Mouse (Mus musculus): ENCODE results near the gene Ppara. TPM values are rescaled to one million over a fixed set of nuclear protein-coding genes. Genes with fewer than 3 reads are reported as not detected.
A peak's percentile ranks its signal among the peaks of the same experiment; 100 is the strongest.

Ppara gene
- polyA plus RNA-seq, 1 experiment from 2014 or later, result 6.0 TPM

DNA sequence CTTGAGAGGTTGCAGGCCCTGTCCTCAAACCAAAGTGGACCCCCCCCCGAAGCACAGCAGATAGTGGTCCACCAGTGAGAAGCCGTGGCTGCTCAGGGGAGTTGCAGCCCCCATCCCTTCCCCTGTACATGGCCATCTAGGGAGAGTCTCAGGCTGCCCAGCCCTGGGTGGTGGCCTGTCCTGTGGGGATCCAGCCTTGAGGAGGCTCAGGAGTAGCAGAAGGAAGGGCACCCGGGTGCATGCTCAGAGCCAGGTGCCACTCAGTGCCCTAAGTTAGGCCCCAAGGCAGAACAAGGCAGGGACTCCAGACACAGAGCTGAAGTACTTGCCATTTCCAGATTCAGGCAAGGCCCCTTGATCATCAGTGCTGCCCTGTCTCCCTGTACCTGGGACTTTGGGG, 19.7 kb upstream of the Ppara start:
- no peak for DNase-seq (ENCODE audit: low spot score)
- no peak overlapping the region for H3K27ac ChIP-seq (replicated peaks; ENCODE audit: low read depth, low read length)
- no peaks in the 10 kb centered on the region for H3K4me1 ChIP-seq (ENCODE audit: control insufficient read depth, insufficient read depth, low read length)
- no peaks in the 10 kb centered on the region for H3K9me3 ChIP-seq (ENCODE audit: control insufficient read depth, low read length)
- 54% methylated on average over 3 of the region's 3 CpGs for WGBS
- no peak overlapping the region for H3K9ac ChIP-seq (ENCODE audit: low read depth, low read length)
- no peaks in the 10 kb centered on the region for H3K27me3 ChIP-seq (replicated peaks; ENCODE audit: control insufficient read depth, insufficient read depth, low read length)
- ATAC-seq (ENCODE audit: low read depth), result no peak
- no peak overlapping the region for H3K4me2 ChIP-seq (ENCODE audit: low read depth, low read length)
- no peaks in the 10 kb centered on the region for H3K36me3 ChIP-seq (ENCODE audit: control insufficient read depth, insufficient read depth, low read length)
- no peak overlapping the region for H3K4me3 ChIP-seq (ENCODE audit: low read depth, low read length)

DNA sequence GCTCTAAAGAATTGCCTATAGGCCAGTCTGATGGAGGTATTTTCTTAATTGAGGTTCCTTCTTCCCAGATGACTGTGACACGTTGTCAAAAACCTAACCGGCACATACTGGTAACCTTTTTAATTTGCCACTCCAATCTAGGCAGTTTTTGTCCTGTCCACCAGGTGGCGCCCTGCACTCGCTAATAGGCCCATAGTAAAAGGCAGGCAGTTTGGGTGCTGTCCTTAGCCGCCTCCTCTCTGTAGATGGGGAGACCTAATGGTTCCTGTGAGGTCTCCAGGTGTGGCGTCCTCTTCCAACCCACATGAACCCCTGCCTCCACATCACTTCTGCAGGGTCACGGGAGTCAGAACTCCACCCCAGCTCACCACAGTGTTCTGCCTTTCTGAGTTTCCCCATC, 18.7 kb upstream of the Ppara start:
- no peak overlapping the region for H3K4me3 ChIP-seq (ENCODE audit: low read depth, low read length)
- ATAC-seq (ENCODE audit: low read depth), result no peak
- H3K27me3 ChIP-seq (replicated peaks; ENCODE audit: control insufficient read depth, insufficient read depth, low read length), result no peaks in the 10 kb centered on the region
- no peaks in the 10 kb centered on the region for H3K4me1 ChIP-seq (ENCODE audit: control insufficient read depth, insufficient read depth, low read length)
- no peak overlapping the region for H3K4me2 ChIP-seq (ENCODE audit: low read depth, low read length)
- H3K36me3 ChIP-seq (ENCODE audit: control insufficient read depth, insufficient read depth, low read length), result no peaks in the 10 kb centered on the region
- WGBS, result 9% methylated on average over 7 of the region's 7 CpGs
- peak; percentile 81 for DNase-seq (ENCODE audit: low spot score)
- no peak overlapping the region for H3K27ac ChIP-seq (replicated peaks; ENCODE audit: low read depth, low read length)
- no peak overlapping the region for H3K9ac ChIP-seq (ENCODE audit: low read depth, low read length)
- H3K9me3 ChIP-seq (ENCODE audit: control insufficient read depth, low read length), result no peaks in the 10 kb centered on the region

- H3K9ac ChIP-seq (ENCODE audit: low read depth, low read length), result no peak overlapping the region
- DNase-seq (ENCODE audit: low spot score), result no peak
- H3K9me3 ChIP-seq (ENCODE audit: control insufficient read depth, low read length), result no peaks in the 10 kb centered on the region
- no peaks in the 10 kb centered on the region for H3K27me3 ChIP-seq (replicated peaks; ENCODE audit: control insufficient read depth, insufficient read depth, low read length)
- no peak overlapping the region for H3K27ac ChIP-seq (replicated peaks; ENCODE audit: low read depth, low read length)
- no peaks in the 10 kb centered on the region for H3K36me3 ChIP-seq (ENCODE audit: control insufficient read depth, insufficient read depth, low read length)
- no peak for ATAC-seq (ENCODE audit: low read depth)
- WGBS, result 73% methylated on average over 5 of the region's 5 CpGs
- no peak overlapping the region for H3K4me2 ChIP-seq (ENCODE audit: low read depth, low read length)
- no peak overlapping the region for H3K4me3 ChIP-seq (ENCODE audit: low read depth, low read length)
- H3K4me1 ChIP-seq (ENCODE audit: control insufficient read depth, insufficient read depth, low read length), result no peaks in the 10 kb centered on the region
Observed at GRCm38 (mm10) chr15:85716591-85716990, 18.2 kb upstream of the Ppara start.

- WGBS, result 48% methylated on average over 3 of the region's 4 CpGs
Observed at GRCm38 (mm10) chr15:85717008-85717407, 17.8 kb upstream of the Ppara start.

GRCm38 (mm10) chr15:85717800-85718199, 17.0 kb upstream of the Ppara start:
- no peaks in the 10 kb centered on the region for H3K36me3 ChIP-seq (ENCODE audit: control insufficient read depth, insufficient read depth, low read length)
- H3K9ac ChIP-seq (ENCODE audit: low read depth, low read length), result no peak overlapping the region
- H3K4me1 ChIP-seq (ENCODE audit: control insufficient read depth, insufficient read depth, low read length), result no peaks in the 10 kb centered on the region
- no peak overlapping the region for H3K4me3 ChIP-seq (ENCODE audit: low read depth, low read length)
- ATAC-seq (ENCODE audit: low read depth), result no peak
- WGBS, result 78% methylated on average over 2 of the region's 2 CpGs
- DNase-seq (ENCODE audit: low spot score), result no peak
- no peak overlapping the region for H3K27ac ChIP-seq (replicated peaks; ENCODE audit: low read depth, low read length)
- H3K4me2 ChIP-seq (ENCODE audit: low read depth, low read length), result no peak overlapping the region
- no peaks in the 10 kb centered on the region for H3K9me3 ChIP-seq (ENCODE audit: control insufficient read depth, low read length)
- no peaks in the 10 kb centered on the region for H3K27me3 ChIP-seq (replicated peaks; ENCODE audit: control insufficient read depth, insufficient read depth, low read length)

More at GRCm38 (mm10) chr15:85717008-85717407, 17.8 kb upstream of the Ppara start:
- Histone ChIP-seq H3K4me2 (ENCODE audit: low read depth, low read length) (no peak overlapping the region), H3K4me3 (ENCODE audit: low read depth, low read length) (no peak overlapping the region), H3K4me1 (ENCODE audit: control insufficient read depth, insufficient read depth, low read length) (no peaks in the 10 kb centered on the region), H3K9ac (ENCODE audit: low read depth, low read length) (no peak overlapping the region), H3K27ac (replicated peaks; ENCODE audit: low read depth, low read length) (no peak overlapping the region), H3K27me3 (replicated peaks; ENCODE audit: control insufficient read depth, insufficient read depth, low read length) (no peaks in the 10 kb centered on the region), H3K36me3 (ENCODE audit: control insufficient read depth, insufficient read depth, low read length) (no peaks in the 10 kb centered on the region), H3K9me3 (ENCODE audit: control insufficient read depth, low read length) (no peaks in the 10 kb centered on the region)
- ATAC-seq (ENCODE audit: low read depth) (no peak), DNase-seq (ENCODE audit: low spot score) (no peak)

DNA sequence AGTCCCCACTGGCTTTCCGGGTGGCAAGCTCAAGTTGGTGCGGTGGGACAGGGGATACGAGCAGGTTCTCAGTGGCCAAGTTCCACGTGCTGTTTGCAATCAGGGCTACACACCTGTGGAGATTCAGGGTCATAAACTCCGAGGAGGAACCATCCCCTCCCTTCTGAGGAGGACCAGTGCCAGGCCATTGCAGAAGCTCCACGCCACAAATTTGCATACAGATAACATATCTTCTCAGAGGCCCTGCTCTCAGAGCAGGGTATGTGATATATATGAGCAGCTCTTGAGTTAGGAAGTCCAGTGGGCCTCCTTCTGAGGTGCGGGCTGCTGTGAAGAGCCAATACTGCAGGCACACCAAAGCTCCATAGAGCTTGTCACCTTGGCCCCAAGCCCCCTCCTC, 15.8 kb upstream of the Ppara start:
- Histone ChIP-seq H3K27me3 (replicated peaks; ENCODE audit: control insufficient read depth, insufficient read depth, low read length) (no peaks in the 10 kb centered on the region), H3K4me2 (ENCODE audit: low read depth, low read length) (no peak overlapping the region), H3K9me3 (ENCODE audit: control insufficient read depth, low read length) (no peaks in the 10 kb centered on the region), H3K4me3 (ENCODE audit: low read depth, low read length) (no peak overlapping the region), H3K4me1 (ENCODE audit: control insufficient read depth, insufficient read depth, low read length) (no peaks in the 10 kb centered on the region), H3K36me3 (ENCODE audit: control insufficient read depth, insufficient read depth, low read length) (no peaks in the 10 kb centered on the region), H3K9ac (ENCODE audit: low read depth, low read length) (no peak overlapping the region), H3K27ac (replicated peaks; ENCODE audit: low read depth, low read length) (no peak overlapping the region)
- ATAC-seq (ENCODE audit: low read depth) (no peak), DNase-seq (ENCODE audit: low spot score) (no peak)
- WGBS, result 78% methylated on average over 7 of the region's 7 CpGs

- H3K27ac ChIP-seq (replicated peaks; ENCODE audit: low read depth, low read length), result no peak overlapping the region
- H3K27me3 ChIP-seq (replicated peaks; ENCODE audit: control insufficient read depth, insufficient read depth, low read length), result no peaks in the 10 kb centered on the region
- ATAC-seq (ENCODE audit: low read depth) (no peak), DNase-seq (ENCODE audit: low spot score) (no peak)
- H3K9me3 ChIP-seq (ENCODE audit: control insufficient read depth, low read length), result no peaks in the 10 kb centered on the region
- no peak overlapping the region for H3K4me2 ChIP-seq (ENCODE audit: low read depth, low read length)
- WGBS, result 58% methylated on average over 6 of the region's 6 CpGs
- H3K9ac ChIP-seq (ENCODE audit: low read depth, low read length), result no peak overlapping the region
- H3K4me3 ChIP-seq (ENCODE audit: low read depth, low read length), result no peak overlapping the region
- H3K4me1 ChIP-seq (ENCODE audit: control insufficient read depth, insufficient read depth, low read length), result no peaks in the 10 kb centered on the region
- no peaks in the 10 kb centered on the region for H3K36me3 ChIP-seq (ENCODE audit: control insufficient read depth, insufficient read depth, low read length)
Observed at GRCm38 (mm10) chr15:85720366-85720841, 14.4 kb upstream of the Ppara start.

DNA sequence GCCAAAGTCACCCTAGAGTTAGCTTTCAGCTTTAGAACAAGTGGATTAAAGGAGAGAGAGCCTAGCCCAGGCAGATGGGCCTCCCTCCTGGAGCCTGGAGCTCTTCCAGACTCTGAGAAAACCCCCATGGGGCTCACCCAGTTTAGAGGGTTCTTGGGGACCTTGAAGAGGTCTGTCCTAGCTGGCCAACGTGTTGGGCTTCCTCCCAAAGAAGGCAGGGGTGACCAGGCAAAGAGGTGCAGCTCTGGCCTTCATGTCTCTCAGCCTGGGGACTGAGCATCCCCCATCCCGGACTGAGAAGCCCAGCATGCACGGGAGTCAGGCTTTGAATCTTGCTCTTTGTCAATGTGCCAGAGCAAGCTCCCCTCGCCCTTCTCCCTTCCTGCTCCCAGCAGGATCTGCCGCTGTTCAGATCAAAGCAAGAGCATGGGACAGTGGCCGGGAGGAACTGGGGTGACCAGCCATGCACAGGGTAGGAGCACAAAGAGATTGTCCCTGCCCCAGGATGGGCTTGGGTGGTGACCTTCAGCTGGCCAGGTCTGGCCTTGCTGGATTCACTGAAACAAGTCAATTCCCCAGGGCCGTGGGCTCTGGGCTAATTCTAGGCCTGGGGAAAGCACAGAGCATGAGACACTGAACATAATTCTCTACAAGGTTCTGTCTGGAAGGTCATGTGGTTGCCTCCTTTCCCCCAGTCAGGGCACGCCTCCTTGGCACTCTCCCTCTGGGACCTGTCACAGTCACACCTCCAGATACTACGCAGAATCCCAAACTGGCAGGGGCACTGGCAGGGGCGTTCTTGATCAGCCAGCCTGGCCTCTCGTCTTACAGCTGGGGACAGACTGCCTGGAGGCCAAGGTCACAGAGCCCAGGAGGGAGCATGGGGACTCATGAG, 10.3 kb upstream of the Ppara start:
- H3K9ac ChIP-seq (ENCODE audit: low read depth, low read length), result no peak overlapping the region

GRCm38 (mm10) chr15:85728224-85728623, 6.6 kb upstream of the Ppara start:
- no peak overlapping the region for H3K4me3 ChIP-seq (ENCODE audit: low read depth, low read length)
- no peak overlapping the region for H3K4me2 ChIP-seq (ENCODE audit: low read depth, low read length)
- WGBS, result 81% methylated on average over 5 of the region's 5 CpGs
- H3K9me3 ChIP-seq (ENCODE audit: control insufficient read depth, low read length), result no peaks in the 10 kb centered on the region
- H3K36me3 ChIP-seq (ENCODE audit: control insufficient read depth, insufficient read depth, low read length), result no peaks in the 10 kb centered on the region
- no peak overlapping the region for H3K27ac ChIP-seq (replicated peaks; ENCODE audit: low read depth, low read length)
- H3K4me1 ChIP-seq (ENCODE audit: control insufficient read depth, insufficient read depth, low read length), result no peaks in the 10 kb centered on the region
- no peak for ATAC-seq (ENCODE audit: low read depth)
- H3K9ac ChIP-seq (ENCODE audit: low read depth, low read length), result no peak overlapping the region
- H3K27me3 ChIP-seq (replicated peaks; ENCODE audit: control insufficient read depth, insufficient read depth, low read length), result peaks cover 18% of the 10 kb centered on the region
- DNase-seq (ENCODE audit: low spot score), result no peak

More for the DNA sequence above, 10.3 kb upstream of the Ppara start:
- Histone ChIP-seq H3K4me2 (ENCODE audit: low read depth, low read length) (no peak overlapping the region), H3K27ac (replicated peaks; ENCODE audit: low read depth, low read length) (no peak overlapping the region), H3K4me1 (ENCODE audit: control insufficient read depth, insufficient read depth, low read length) (no peaks in the 10 kb centered on the region), H3K36me3 (ENCODE audit: control insufficient read depth, insufficient read depth, low read length) (no peaks in the 10 kb centered on the region), H3K27me3 (replicated peaks; ENCODE audit: control insufficient read depth, insufficient read depth, low read length) (no peaks in the 10 kb centered on the region), H3K9me3 (ENCODE audit: control insufficient read depth, low read length) (no peaks in the 10 kb centered on the region), H3K4me3 (ENCODE audit: low read depth, low read length) (no peak overlapping the region)
- DNase-seq (ENCODE audit: low spot score) (no peak), ATAC-seq (ENCODE audit: low read depth) (0 out of 2 replicates have a peak, but pooled peaks have one; percentile 33)
- 45% methylated on average over 11 of the region's 11 CpGs for WGBS
